Mouse (Mus musculus): ENCODE measurements around the gene Cope. TPM values are rescaled to one million over a fixed set of nuclear protein-coding genes. Genes with fewer than 3 reads are reported as not detected.

The Cope gene
- total RNA-seq, 2 experiments from 2014 or later, result 122 to 132 TPM

- intact Hi-C loops (cut with DNase I), result loop anchor here (5.0 kb wide), 1 partner anchor 167 kb away; the partner anchor contains the start of gene Rex1bd
- no peak for DNase-seq (ENCODE audit: low spot score in 2 of 2)
Observed at GRCm38 (mm10) chr8:70340659-70341058, 38.3 kb downstream of the Cope start.

DNA sequence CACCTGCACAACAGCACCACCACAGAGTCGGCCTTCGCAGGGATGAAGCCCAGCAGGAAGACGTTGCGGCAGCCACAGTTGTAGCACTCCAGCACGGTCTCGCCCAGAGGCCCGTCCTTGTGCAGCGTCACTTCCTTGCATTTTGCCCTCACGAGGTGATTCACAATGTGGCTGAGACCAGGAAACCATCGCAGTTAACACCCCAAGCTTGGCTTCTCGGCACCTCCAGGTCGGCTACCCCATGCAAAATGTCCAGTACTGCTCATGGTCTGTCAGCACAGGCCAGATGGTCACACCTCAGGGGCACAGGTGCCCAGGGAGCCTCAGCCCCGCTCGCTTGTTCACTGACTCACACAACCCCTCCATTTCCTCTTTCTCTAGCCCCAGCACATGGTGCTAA lies 39.7 kb downstream of the Cope start:
- no peak for DNase-seq (ENCODE audit: low spot score in 2 of 2)
- intact Hi-C loops (cut with DNase I), result loop anchor here (5.0 kb wide), 1 partner anchor 165 kb away; the partner anchor contains the start of gene Rex1bd

- no peak for DNase-seq (ENCODE audit: low spot score in 2 of 2)
- intact Hi-C loops (cut with DNase I), result loop anchor here (5.0 kb wide), 1 partner anchor 164 kb away; the partner anchor contains the start of gene Rex1bd
Observed at GRCm38 (mm10) chr8:70343076-70343475, 40.8 kb downstream of the Cope start.

- intact Hi-C loops (cut with DNase I), result loop anchor here (5.0 kb wide), 1 partner anchor 164 kb away; the partner anchor contains the start of gene Rex1bd
- peak; percentile 47 to 79 for DNase-seq (ENCODE audit: low spot score in 2 of 2)
Observed at GRCm38 (mm10) chr8:70343696-70344095, 41.4 kb downstream of the Cope start.

DNA sequence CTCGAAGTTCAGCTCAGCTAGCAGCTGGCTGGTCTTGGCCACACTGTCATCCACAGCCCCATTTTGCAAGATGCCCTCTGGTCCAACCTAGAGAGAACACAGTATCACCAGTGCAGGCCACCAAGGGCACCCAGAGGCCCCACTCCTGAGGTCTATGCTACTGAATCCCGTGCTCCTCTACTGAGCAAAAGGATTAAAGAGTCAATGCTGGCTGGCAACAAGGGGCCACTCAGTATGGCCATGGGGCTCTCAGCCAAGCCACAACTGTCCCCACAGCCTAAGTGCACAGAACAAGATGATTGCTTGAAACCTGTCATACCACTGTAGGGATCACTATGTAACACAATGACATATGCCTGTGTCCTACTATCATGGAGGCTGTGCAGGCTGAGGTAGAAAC lies 42.0 kb downstream of the Cope start:
- intact Hi-C loops (cut with DNase I), result loop anchor here (5.0 kb wide), 1 partner anchor 163 kb away; the partner anchor contains the start of gene Rex1bd
- DNase-seq (ENCODE audit: low spot score in 2 of 2), result no peak

- intact Hi-C loops (cut with DNase I), result no loop called here
- no peak for DNase-seq (ENCODE audit: low spot score in 2 of 2)
Observed at GRCm38 (mm10) chr8:70347443-70347842, 45.1 kb downstream of the Cope start.

- intact Hi-C loops (cut with DNase I), result no loop called here
- no peak for DNase-seq (ENCODE audit: low spot score in 2 of 2)
Observed at GRCm38 (mm10) chr8:70347860-70348420, 45.6 kb downstream of the Cope start.

DNA sequence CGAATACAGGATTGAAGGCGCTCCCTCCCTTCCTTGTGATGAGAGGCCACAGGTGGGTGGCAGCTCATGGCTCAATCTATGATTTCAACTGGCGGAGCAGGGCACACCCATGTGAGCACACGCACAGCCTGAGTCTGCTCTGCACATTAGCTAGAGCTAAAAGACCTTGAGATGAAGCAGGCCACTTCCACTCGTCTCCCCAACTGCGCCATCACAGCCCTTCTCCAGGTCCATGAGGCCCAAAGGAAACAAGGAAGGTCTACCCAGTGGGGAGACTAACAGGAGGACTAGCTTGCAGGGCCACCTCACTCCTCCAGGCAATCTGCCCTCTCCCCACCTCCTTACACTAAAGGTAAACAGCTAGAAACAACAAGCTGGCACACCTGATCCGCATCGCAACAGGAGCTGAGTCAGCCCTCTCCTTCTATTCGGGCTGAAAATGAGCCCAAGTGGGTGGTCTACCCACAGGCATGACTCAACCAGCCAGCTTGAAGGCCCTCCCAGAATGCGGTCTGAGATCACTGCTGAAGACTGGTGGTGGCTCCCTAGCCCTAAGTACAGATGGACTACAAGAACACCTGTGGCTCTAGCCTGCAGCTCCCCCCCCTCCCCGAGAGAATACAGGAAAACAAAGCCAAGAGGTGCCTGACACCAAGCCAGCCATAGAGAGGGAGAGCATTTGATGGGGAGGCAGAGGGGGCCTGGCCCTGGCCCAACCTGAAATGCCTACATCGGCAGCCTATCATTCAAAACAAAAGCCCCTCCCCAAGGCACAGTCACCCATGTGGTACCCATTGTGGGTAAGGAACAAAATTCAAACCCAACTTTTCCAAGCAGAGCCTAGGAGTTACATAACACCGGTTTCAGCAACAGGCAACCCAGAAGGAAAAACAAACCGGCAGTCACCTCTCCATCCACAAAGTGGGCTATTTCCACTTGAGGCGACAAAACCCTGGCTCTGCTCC lies 49.0 kb downstream of the Cope start:
- DNase-seq (ENCODE audit: low spot score in 2 of 2), result no peak
- intact Hi-C loops (cut with DNase I), result no loop called here

GRCm38 (mm10) chr8:70352000-70352384 lies 49.7 kb downstream of the Cope start:
- intact Hi-C loops (cut with DNase I), result no loop called here

GRCm38 (mm10) chr8:70352657-70353151 lies 50.4 kb downstream of the Cope start:
- intact Hi-C loops (cut with DNase I), result no loop called here
- no peak for DNase-seq (ENCODE audit: low spot score in 2 of 2)

More at GRCm38 (mm10) chr8:70352000-70352384, 49.7 kb downstream of the Cope start:
- no peak for DNase-seq (ENCODE audit: low spot score in 2 of 2)

- peak; percentile 99 for DNase-seq (ENCODE audit: low spot score in 2 of 2)
- intact Hi-C loops (cut with DNase I), result no loop called here
Observed at GRCm38 (mm10) chr8:70353194-70353817, 51.0 kb downstream of the Cope start, which contains the start of gene Upf1. Gene Upf1, minus strand, starts transcription at chr8:70353278.

DNA sequence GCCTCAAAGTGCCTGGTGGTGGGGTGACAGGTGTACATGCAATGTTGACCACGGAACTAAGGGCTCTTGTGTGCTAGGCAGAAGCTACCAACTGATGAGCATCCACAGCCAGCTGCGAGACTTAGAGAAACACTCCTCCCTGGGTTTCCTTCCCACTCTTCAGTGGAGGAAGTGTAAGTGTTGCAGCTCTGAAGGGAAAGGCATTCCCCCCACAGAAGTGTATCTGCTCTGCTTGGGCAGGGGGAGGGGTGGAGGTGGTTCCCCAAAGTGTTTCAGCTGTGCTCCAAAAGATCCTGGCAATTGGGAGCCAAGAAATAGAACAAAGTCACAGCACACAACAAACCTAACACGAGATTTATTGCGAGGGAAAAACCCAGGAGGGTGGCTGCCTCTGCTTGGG lies 51.7 kb downstream of the Cope start:
- DNase-seq (ENCODE audit: low spot score in 2 of 2), result peak; percentile 54 to 81
- intact Hi-C loops (cut with DNase I), result no loop called here

- intact Hi-C loops (cut with DNase I), result no loop called here
- DNase-seq (ENCODE audit: low spot score in 2 of 2), result no peak
Observed at GRCm38 (mm10) chr8:70356111-70356510, 53.8 kb downstream of the Cope start.

GRCm38 (mm10) chr8:70359411-70359810 lies 57.1 kb downstream of the Cope start:
- DNase-seq (ENCODE audit: low spot score in 2 of 2), result no peak
- intact Hi-C loops (cut with DNase I), result no loop called here

GRCm38 (mm10) chr8:70360769-70361168 lies 58.5 kb downstream of the Cope start:
- DNase-seq (ENCODE audit: low spot score in 2 of 2), result no peak
- intact Hi-C loops (cut with DNase I), result no loop called here

- DNase-seq (ENCODE audit: low spot score in 2 of 2), result no peak
- intact Hi-C loops (cut with DNase I), result no loop called here
Observed at GRCm38 (mm10) chr8:70361484-70362032, 59.2 kb downstream of the Cope start.

All from left cerebral cortex, postnatal 14 days (tissue).